Mouse (Mus musculus) neutrophil, adult 5-6 weeks (primary cell): Measurements from ENCODE around the gene Mkrn1. TPM values are rescaled to one million over a fixed set of nuclear protein-coding genes. Genes with fewer than 3 reads are reported as not detected.
"Not testable (repeated sequence)": the region's sequence is repeated elsewhere in the genome, so short reads cannot be mapped to it uniquely, and the experiment has no call there.

Experiments used
- ATAC-seq: fragments of 151-379, 151-347 bp; 2 replicates; pipeline ENCODE4 v1.8.0; 2017; ENCODE audit warnings: mild to moderate bottlenecking, moderate TSS enrichment; ENCODE audit not compliant: insufficient number of reproducible peaks, poor library complexity, low FRiP score, severe bottlenecking; ENCODE audit errors: extremely low read depth
- total RNA-seq: library from RNA; stranded (forward); fragments of 200-1000 nt; gene quantifications from 2 replicates; pipeline ENCODE4 v1.2.3, GENCODE M21; 2017

Gene Mkrn1
- total RNA-seq, 1 experiment from 2014 or later: 268 TPM

DNA sequence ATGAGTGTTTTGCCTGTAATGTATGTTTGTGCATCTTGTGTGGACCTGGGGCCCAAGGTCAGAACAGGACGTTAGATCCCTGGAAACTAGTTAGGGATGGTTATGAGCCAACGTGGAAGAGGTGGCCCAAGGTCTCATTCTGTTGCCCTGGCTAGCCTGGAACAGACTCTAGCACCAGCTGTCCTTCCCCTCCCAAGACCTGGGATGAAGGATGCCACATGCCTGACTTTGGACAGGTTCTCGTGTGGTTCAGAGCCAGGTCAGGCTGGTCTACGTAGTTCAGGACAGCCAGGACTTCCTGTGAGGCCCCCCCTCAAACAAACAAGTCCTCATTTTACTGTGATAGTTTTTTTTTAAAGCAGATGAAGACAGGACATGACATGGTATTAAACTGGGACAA lies 24.3 kb downstream of the Mkrn1 start:
- ATAC-seq: no peak

- ATAC-seq: no peak
Measured at GRCm38 (mm10) chr6:39395471-39395870, 24.8 kb downstream of the Mkrn1 start.

DNA sequence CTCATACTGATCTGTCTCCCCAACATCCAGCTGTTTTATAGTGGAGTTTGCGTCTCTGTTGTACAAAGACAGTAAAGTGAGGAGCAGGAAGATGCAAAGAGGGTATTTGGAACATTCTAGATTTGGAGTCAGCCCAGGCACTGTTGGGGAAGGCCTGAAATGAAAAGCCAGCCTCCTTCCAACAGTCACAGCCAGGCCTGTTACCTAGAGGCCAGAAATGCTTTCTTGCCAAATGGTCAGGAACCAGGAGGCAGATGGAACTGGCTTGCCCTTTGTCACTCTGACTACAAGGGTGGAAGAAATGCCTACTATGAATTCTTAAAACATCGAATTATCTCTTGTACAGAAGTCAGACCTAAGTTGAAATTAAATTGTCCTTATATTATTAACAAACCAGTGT lies 30.3 kb downstream of the Mkrn1 start:
- ATAC-seq: no peak

GRCm38 (mm10) chr6:39381125-39381880 lies 39.0 kb downstream of the Mkrn1 start, which contains the start of gene Rab19:
Gene Rab19 (plus strand): TSS chr6:39381175.
- no peak for ATAC-seq

DNA sequence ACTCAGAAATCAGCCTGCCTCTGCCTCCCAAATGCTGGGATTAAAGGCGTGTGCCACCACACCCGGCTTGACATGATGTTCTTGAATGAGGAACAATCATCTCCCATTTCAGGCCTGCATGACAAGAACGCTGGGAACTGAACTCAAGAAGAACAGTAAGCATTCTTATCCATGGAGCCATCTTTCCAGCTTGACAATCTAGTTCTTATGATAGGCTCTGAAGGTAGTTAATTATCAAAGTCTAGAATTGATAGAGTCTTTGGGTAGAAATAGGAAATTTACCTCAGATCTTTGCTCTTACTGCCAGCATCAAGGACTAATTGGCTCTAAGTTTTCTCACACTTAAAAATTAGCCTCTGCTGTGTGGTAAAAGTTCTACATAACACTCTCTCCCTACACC lies 40.0 kb downstream of the Mkrn1 start:
- ATAC-seq: no peak

- ATAC-seq: peak; percentile 49
Measured at GRCm38 (mm10) chr6:39379749-39380148, 40.5 kb downstream of the Mkrn1 start.

DNA sequence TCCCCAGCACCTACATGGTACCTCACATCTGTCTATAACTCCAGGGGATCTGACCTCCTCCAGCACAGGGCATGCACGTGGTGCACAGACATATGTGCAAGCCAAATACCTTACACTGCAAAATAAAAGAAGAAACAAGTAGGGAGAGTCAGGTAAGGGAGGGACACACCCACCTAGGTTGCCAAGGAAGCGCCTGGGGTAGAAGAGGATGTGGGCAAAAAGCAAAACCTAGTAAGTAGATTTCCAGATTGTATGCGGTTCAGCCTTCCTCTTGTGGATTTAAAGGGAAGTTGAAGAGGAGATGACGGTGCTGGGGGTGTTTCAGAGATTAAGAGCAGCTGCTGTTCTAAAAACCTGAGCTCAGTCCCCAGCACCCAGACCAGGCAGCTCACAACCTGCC lies 41.0 kb downstream of the Mkrn1 start:
- peak; percentile 77 for ATAC-seq

DNA sequence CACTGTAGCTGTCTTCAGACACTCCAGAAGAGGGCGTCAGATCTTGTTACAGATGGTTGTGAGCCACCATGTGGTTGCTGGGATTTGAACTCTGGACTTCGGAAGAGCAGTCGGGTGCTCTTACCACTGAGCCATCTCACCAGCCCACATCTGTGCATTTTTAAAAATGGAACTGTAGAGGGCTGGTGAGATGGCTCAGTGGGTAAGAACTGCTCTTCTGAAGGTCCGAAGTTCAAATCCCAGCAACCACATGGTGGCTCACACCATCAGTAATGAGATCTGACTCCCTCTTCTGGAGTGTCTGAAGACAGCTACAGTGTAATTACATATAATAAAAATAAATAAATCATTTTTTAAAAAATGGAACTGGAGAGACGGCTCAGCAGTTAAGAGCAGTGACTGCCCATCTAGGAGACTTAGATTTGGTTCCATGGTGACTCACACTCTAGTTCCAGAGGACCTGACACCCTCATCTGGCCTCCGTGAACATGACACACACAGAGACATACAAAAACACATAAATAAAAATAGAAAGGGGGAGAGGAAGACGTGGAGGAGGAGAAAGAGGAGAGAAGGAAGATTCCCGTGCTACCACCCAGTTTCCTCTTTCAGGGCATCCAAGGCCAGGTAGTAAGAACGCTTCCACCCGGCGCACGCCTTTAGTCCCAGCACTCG lies 42.0 kb downstream of the Mkrn1 start:
- ATAC-seq: not testable (repeated sequence)

DNA sequence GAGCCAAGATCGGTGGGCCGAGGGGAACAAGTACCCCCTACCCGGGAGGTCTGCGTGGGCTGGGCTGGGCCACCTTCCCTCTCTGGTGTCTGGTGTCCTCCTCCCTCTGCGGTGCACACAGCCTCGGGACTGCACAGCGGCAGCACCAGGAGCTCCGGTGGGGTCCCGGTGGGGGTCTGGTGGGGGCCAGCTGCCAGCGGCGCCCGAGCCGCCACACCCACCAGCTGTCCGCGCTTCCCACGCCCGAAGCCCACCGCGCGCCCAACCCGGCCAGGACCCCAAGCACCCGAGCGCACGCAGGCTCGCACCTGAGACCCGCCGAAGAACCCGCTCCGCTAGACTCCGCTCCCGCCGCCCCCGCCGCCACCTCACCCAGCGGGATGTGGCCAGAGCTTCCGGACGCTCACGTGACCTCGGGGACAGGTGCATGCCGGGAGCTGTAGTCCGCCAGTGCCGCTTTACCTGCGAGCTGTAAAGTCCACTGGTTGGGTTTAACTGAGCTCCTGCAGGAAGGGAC lies 42.9 kb downstream of the Mkrn1 start, which contains the start of gene Slc37a3:
Gene Slc37a3 (minus strand): TSS at position 365 of the 517 bp plus-strand sequence.
- ATAC-seq: peak; percentile 61

- no peak for ATAC-seq
Measured at GRCm38 (mm10) chr6:39376775-39377174, 43.5 kb downstream of the Mkrn1 start.

DNA sequence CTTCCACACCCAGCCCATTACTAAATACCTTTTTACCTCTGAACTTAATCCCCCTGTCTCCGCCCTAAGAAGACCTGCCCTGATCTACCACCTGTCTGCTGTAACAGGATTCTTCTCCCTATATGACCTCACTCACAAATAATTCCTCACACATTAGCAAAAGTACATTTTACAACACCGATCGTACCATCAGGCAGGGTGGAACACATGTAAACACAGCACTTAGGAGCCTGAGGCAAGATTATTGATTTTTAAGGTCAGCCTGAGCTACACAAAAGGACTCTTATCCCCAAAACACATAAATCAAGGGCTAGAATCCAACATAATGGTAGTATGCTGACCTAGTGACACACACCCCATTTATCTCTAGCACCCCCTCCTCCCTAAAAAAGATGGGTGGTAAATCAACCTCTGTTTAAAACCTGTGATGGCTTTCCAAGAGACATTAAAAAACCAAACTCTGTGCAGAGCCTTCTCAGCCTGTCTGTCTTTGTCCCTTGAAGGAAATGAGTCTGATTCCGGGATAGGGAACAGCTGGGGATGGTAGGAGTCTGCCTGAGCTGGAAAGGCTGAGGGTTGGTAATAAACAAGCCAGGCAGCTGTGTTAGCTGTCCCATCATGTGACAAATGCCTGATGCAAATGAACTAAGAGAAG lies 46.8 kb downstream of the Mkrn1 start:
- ATAC-seq: no peak

- peak; percentile 51 for ATAC-seq
Measured at GRCm38 (mm10) chr6:39372727-39373126, 47.5 kb downstream of the Mkrn1 start.

GRCm38 (mm10) chr6:39372042-39372441 lies 48.2 kb downstream of the Mkrn1 start:
- ATAC-seq: no peak

DNA sequence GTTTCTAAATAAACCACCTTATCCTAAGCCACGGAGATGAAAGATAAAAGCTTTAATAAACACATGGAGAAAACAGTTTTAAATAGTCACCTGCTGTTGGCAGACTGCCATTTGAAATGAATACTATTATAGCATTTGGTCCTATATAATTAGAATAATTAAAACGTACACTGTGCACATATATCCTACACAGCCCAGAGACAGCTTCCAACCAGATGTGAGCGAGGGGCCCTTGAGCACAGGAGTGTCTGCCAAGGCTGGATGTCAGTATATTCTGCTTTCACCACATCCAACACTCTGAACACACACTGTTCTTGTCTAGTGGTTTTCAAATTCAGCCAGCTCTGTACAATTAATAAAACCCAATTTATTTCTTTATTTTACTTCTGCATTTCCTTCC lies 50.6 kb downstream of the Mkrn1 start:
- ATAC-seq: no peak

- no peak for ATAC-seq
Measured at GRCm38 (mm10) chr6:39362684-39363083, 57.6 kb downstream of the Mkrn1 start.

DNA sequence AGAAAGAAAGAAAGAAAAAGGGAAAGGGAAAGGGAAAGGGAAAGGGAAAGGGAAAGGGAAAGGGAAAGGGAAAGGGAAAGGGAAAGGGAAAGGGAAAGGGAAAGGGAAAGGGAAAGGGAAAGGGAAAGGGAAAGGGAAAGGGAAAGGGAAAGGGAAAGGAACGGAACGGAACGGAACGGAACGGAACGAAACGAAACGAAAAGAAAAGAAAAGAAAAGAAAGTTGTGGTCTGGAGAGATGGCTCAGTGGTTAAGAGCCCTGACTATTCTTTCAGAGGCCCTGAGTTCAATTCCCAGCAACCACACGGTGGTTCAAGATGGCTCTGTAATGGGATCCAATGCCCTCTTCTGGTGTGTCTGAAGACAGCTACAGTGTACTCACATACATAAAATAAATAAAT lies 61.1 kb downstream of the Mkrn1 start:
- ATAC-seq: not testable (repeated sequence)

GRCm38 (mm10) chr6:39348946-39349345 lies 71.3 kb downstream of the Mkrn1 start:
- ATAC-seq: no peak

GRCm38 (mm10) chr6:39347880-39348814 lies 72.1 kb downstream of the Mkrn1 start:
- ATAC-seq: no peak
